Comparison of ENCODE assay signal across 7 mouse cellular contexts in the genomic region with DNA sequence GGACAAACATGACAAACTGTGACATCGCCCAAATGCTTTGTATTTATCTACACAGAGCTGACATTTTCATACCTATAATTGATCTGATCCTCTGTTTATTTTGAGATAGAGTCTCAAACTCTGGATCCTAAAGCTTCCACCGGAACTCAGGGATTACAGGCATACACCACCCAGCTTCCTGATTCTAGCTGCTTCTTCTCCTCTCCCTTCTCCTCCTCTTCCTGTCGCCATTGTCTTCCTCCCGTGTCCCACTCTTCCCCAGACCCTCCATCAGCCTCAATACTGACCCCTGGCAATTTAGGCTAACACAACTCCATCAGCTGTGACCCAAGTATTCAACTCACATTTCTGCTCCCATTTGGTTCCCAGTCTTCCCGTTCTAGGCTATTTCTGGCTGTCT. TPM values are rescaled to one million over a fixed set of nuclear protein-coding genes. Genes with fewer than 3 reads are reported as not detected.
DNase-seq lines count a peak whose midpoint lies in the region; ATAC-seq lines count a peak whose summit lies in the region.

No protein-coding gene starts in this region.

- DNase-seq in lung, adult 18-20 months = no peak
- no peak for DNase-seq in urinary bladder, adult 18-20 months (ENCODE audit: low spot score in 2 of 2)
- no peak for DNase-seq in kidney, adult 11 months

- peak overlapping the region; percentile 64 for H3K4me3 ChIP-seq in lung, embryonic 15.5 days
- peak overlapping the region; percentile 56 for H3K4me3 ChIP-seq in forebrain, embryonic 15.5 days
- peak overlapping the region; percentile 61 for H3K4me3 ChIP-seq in liver, embryonic 12.5 days
- peak overlapping the region; percentile 57 for H3K4me3 ChIP-seq in stomach, embryonic 15.5 days (replicated peaks)

- 15% methylated on average over 5 of the region's 5 CpGs for WGBS in lung, embryonic 15.5 days
- 18% methylated on average over 5 of the region's 5 CpGs for WGBS in forebrain, embryonic 15.5 days
- 17% methylated on average over 5 of the region's 5 CpGs for whole genome bisulfite sequencing in liver, embryonic 12.5 days (ENCODE audit: insufficient replicate concordance)
- 15% methylated on average over 5 of the region's 5 CpGs for WGBS in stomach, embryonic 15.5 days

- no peaks in the 10 kb centered on the region for H3K36me3 ChIP-seq in lung, embryonic 15.5 days
- no peaks in the 10 kb centered on the region for H3K36me3 ChIP-seq in forebrain, embryonic 15.5 days
- no peaks in the 10 kb centered on the region for H3K36me3 ChIP-seq in liver, embryonic 12.5 days
- no peaks in the 10 kb centered on the region for H3K36me3 ChIP-seq in stomach, embryonic 15.5 days

- peak overlapping the region; percentile 98 for H3K4me2 ChIP-seq in lung, embryonic 15.5 days
- peak overlapping the region; percentile 83 for H3K4me2 ChIP-seq in forebrain, embryonic 15.5 days (replicated peaks)
- peak overlapping the region; percentile 85 for H3K4me2 ChIP-seq in liver, embryonic 12.5 days
- peak overlapping the region; percentile 98 for H3K4me2 ChIP-seq in stomach, embryonic 15.5 days

- H3K27me3 ChIP-seq in lung, embryonic 15.5 days = peaks cover 44% of the 10 kb centered on the region
- peaks cover 44% of the 10 kb centered on the region for H3K27me3 ChIP-seq in forebrain, embryonic 15.5 days
- peaks cover 79% of the 10 kb centered on the region for H3K27me3 ChIP-seq in liver, embryonic 12.5 days (replicated peaks)
- peaks cover 26% of the 10 kb centered on the region for H3K27me3 ChIP-seq in stomach, embryonic 15.5 days (replicated peaks)

- H3K4me1 ChIP-seq in lung, embryonic 15.5 days = peaks cover 17% of the 10 kb centered on the region
- peaks cover 18% of the 10 kb centered on the region for H3K4me1 ChIP-seq in forebrain, embryonic 15.5 days
- H3K4me1 ChIP-seq in liver, embryonic 12.5 days = peaks cover 35% of the 10 kb centered on the region
- peaks cover 8% of the 10 kb centered on the region; the same call in 1 of the 2 replicates for H3K4me1 ChIP-seq in stomach, embryonic 15.5 days

- no peak overlapping the region for H3K9ac ChIP-seq in lung, embryonic 15.5 days
- H3K9ac ChIP-seq in forebrain, embryonic 15.5 days (replicated peaks) = peak overlapping the region; percentile 71; the same call in 1 of the 2 replicates
- peak overlapping the region; percentile 65; the same call in 1 of the 2 replicates for H3K9ac ChIP-seq in liver, embryonic 12.5 days
- H3K9ac ChIP-seq in stomach, embryonic 15.5 days = peak overlapping the region; percentile 50; the same call in 1 of the 2 replicates

- no peak for ATAC-seq in lung, embryonic 15.5 days (ENCODE audit: borderline replicate concordance, extremely low read depth, low FRiP score, low TSS enrichment)
- no peak for ATAC-seq in forebrain, embryonic 15.5 days (replicated peaks)
- no peak for ATAC-seq in liver, embryonic 12.5 days
- ATAC-seq in stomach, embryonic 15.5 days (ENCODE audit: insufficient read depth, low FRiP score, low read depth) = no peak

- H3K27ac ChIP-seq in lung, embryonic 15.5 days = no peak overlapping the region
- no peak overlapping the region for H3K27ac ChIP-seq in forebrain, embryonic 15.5 days (replicated peaks)
- H3K27ac ChIP-seq in liver, embryonic 12.5 days = no peak overlapping the region
- H3K27ac ChIP-seq in stomach, embryonic 15.5 days = no peak overlapping the region

- no peaks in the 10 kb centered on the region for H3K9me3 ChIP-seq in lung, embryonic 15.5 days
- no peaks in the 10 kb centered on the region for H3K9me3 ChIP-seq in forebrain, embryonic 15.5 days
- H3K9me3 ChIP-seq in liver, embryonic 12.5 days (replicated peaks) = no peaks in the 10 kb centered on the region
- no peaks in the 10 kb centered on the region for H3K9me3 ChIP-seq in stomach, embryonic 15.5 days

RNA-seq across cellular contexts. Expression of gene Chst14, which starts 50.6 kb away (rescaled TPM):
- 31.7 and 35.2 TPM in 2 replicates for polyA plus RNA-seq in lung, embryonic 15.5 days (2015; fragmentation: Nextera tagmentation; extraction: Ambion mirVana)
- 6.0 and 6.6 TPM in 2 replicates for polyA plus RNA-seq in forebrain, embryonic 15.5 days (2015; fragmentation: Nextera tagmentation; extraction: Ambion mirVana)
- 8.8 and 9.5 TPM in 2 replicates for polyA plus RNA-seq in liver, embryonic 12.5 days (2016; fragmentation: Nextera tagmentation; extraction: Ambion mirVana)
- 26.3 and 26.9 TPM in 2 replicates for polyA plus RNA-seq in stomach, embryonic 15.5 days (2015; fragmentation: Nextera tagmentation; extraction: Ambion mirVana)

RNA-seq across cellular contexts. Expression of gene Ccdc32, which starts 52.3 kb away (rescaled TPM):
- polyA plus RNA-seq in lung, embryonic 15.5 days (2015; fragmentation: Nextera tagmentation; extraction: Ambion mirVana) = 22.7 and 24.3 TPM in 2 replicates
- 38.3 and 43.3 TPM in 2 replicates for polyA plus RNA-seq in forebrain, embryonic 15.5 days (2015; fragmentation: Nextera tagmentation; extraction: Ambion mirVana)
- polyA plus RNA-seq in liver, embryonic 12.5 days (2016; fragmentation: Nextera tagmentation; extraction: Ambion mirVana) = 17.5 and 19.2 TPM in 2 replicates
- polyA plus RNA-seq in stomach, embryonic 15.5 days (2015; fragmentation: Nextera tagmentation; extraction: Ambion mirVana) = 22.3 and 24.7 TPM in 2 replicates

RNA-seq across cellular contexts. Expression of gene Rpusd2, which starts 57.6 kb away (rescaled TPM):
- polyA plus RNA-seq in lung, embryonic 15.5 days (2015; fragmentation: Nextera tagmentation; extraction: Ambion mirVana) = 3.3 and 4.1 TPM in 2 replicates
- polyA plus RNA-seq in forebrain, embryonic 15.5 days (2015; fragmentation: Nextera tagmentation; extraction: Ambion mirVana) = 4.6 and 5.4 TPM in 2 replicates
- 5.9 and 6.5 TPM in 2 replicates for polyA plus RNA-seq in liver, embryonic 12.5 days (2016; fragmentation: Nextera tagmentation; extraction: Ambion mirVana)
- polyA plus RNA-seq in stomach, embryonic 15.5 days (2015; fragmentation: Nextera tagmentation; extraction: Ambion mirVana) = 3.9 and 4.1 TPM in 2 replicates
